Mouse (Mus musculus) limb, embryonic 13.5 days (tissue): ENCODE results near the gene Hs3st5. TPM values are rescaled to one million over a fixed set of nuclear protein-coding genes. Genes with fewer than 3 reads are reported as not detected.
"Not testable (repeated sequence)": the region's sequence is repeated elsewhere in the genome, so short reads cannot be mapped to it uniquely, and the experiment has no call there.

Experiments used
- ATAC-seq: fragments of 200-750 bp; cut with Nextera tagmentation; 2 replicates; pipeline ENCODE4 v1.8.0; 2017; ENCODE audit warnings: low read depth, moderate number of reproducible peaks, moderate TSS enrichment; ENCODE audit not compliant: low FRiP score
- H3K27ac ChIP-seq: fragments of 300-500 bp; sonication (generic); 2 replicates; pipeline ENCODE4 v1.5.1; 2015; ENCODE audit warnings: inconsistent platforms, mild to moderate bottlenecking, moderate library complexity
- H3K27me3 ChIP-seq: fragments of 300-500 bp; sonication (generic); 2 replicates; pipeline ENCODE4 v1.6.1; 2015; ENCODE audit warnings: mild to moderate bottlenecking, inconsistent platforms
- H3K36me3 ChIP-seq: fragments of 300-500 bp; sonication (generic); 2 replicates; pipeline ENCODE4 v1.6.1; 2015; ENCODE audit warnings: inconsistent platforms, mild to moderate bottlenecking, moderate library complexity
- H3K4me1 ChIP-seq: fragments of 300-500 bp; sonication (generic); 2 replicates; pipeline ENCODE4 v1.6.1; 2015; ENCODE audit warnings: inconsistent platforms
- H3K4me2 ChIP-seq: fragments of 300-500 bp; sonication (generic); replicated peaks from 2 replicates; pipeline ENCODE4 v1.6.1; 2015; ENCODE audit warnings: inconsistent platforms, mild to moderate bottlenecking, moderate library complexity
- H3K4me3 ChIP-seq: fragments of 300-500 bp; sonication (generic); 2 replicates; pipeline ENCODE4 v1.5.1; 2015; ENCODE audit warnings: moderate library complexity, mild to moderate bottlenecking, inconsistent platforms
- H3K9ac ChIP-seq: fragments of 300-500 bp; sonication (generic); 2 replicates; pipeline ENCODE4 v1.6.1; 2015; ENCODE audit warnings: mild to moderate bottlenecking, inconsistent platforms
- H3K9me3 ChIP-seq: fragments of 300-500 bp; sonication (generic); 2 replicates; pipeline ENCODE4 v1.6.1; 2016; ENCODE audit warnings: inconsistent platforms
- WGBS: fragments of 180-500 bp; shearing (Covaris S2); methylation state at CpG from one replicate; pipeline ENCODE4 v1.1.7; 2015; 5-methylcytosine and 5-hydroxymethylcytosine counted together
- polyA plus RNA-seq: library from polyadenylated mRNA; unstranded; fragments of >200 nt; fragmentation: Nextera tagmentation; extraction: Ambion mirVana; gene quantifications from 2 replicates; pipeline ENCODE4 v1.2.1, GENCODE M21; 2015

Gene Hs3st5
- polyA plus RNA-seq, 1 experiment from 2014 or later = 1.5 TPM

- Histone ChIP-seq H3K9ac (peak overlapping the region; percentile 32; the same call in 1 of the 2 replicates), H3K4me1 (peaks cover 18% of the 10 kb centered on the region), H3K4me2 (peak overlapping the region; percentile 99), H3K9me3 (no peaks in the 10 kb centered on the region), H3K36me3 (no peaks in the 10 kb centered on the region), H3K27ac (no peak overlapping the region), H3K4me3 (peak overlapping the region; percentile 68), H3K27me3 (peaks cover 60% of the 10 kb centered on the region)
- ATAC-seq = no peak
- 0% methylated on average over 18 of the region's 18 CpGs for WGBS
Measured at GRCm38 (mm10) chr10:36507991-36508546, 1.5 kb downstream of the Hs3st5 start.

DNA sequence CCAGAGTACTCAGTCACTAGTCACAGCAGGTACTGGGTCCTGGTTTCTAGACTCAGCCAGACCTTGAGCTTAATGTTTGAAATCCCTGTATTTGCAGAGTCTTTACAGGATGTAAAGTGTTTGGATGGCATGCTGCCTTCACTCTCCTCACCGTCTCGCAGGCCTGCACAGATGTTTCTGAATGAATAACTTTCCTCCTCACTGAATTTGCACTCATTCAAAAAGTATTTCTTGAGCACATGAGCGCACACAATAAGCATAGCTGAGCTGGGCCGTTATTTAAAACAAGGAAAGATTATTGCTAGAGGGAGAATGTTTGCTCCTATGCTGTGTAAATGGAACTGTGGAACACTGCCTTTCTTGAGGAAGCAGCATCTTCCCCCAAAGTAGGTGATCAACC lies 2.9 kb downstream of the Hs3st5 start:
- H3K4me1 ChIP-seq = peaks cover 18% of the 10 kb centered on the region
- no peaks in the 10 kb centered on the region for H3K36me3 ChIP-seq
- ATAC-seq = no peak
- peaks cover 52% of the 10 kb centered on the region for H3K27me3 ChIP-seq
- H3K9ac ChIP-seq = no peak overlapping the region
- H3K27ac ChIP-seq = no peak overlapping the region
- 62% methylated on average over 4 of the region's 4 CpGs for WGBS
- no peak overlapping the region for H3K4me3 ChIP-seq
- H3K4me2 ChIP-seq = no peak overlapping the region
- no peaks in the 10 kb centered on the region for H3K9me3 ChIP-seq

DNA sequence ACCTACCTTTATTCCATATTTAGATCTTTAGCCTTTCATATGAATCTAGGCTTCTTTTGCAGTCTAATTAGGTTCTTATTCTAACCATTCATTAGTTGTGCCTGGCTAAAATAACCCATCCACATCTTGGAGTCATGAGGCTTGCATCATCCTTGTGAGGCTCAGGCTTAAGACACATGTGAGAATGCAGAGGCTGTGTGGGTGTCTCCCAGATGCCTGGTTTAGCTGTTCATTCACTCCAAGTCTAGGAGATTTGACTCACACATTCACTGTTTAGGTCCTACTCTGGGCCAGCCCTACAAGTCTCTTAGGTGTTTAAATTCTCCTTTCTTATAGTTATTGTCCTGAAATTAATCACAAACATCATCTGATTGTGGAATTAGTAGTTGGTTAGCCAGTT lies 17.3 kb downstream of the Hs3st5 start:
- H3K9ac ChIP-seq = no peak overlapping the region
- H3K27me3 ChIP-seq = no peaks in the 10 kb centered on the region
- no peak overlapping the region for H3K4me3 ChIP-seq
- no peak for ATAC-seq
- H3K36me3 ChIP-seq = no peaks in the 10 kb centered on the region
- no peaks in the 10 kb centered on the region for H3K4me1 ChIP-seq
- H3K27ac ChIP-seq = no peak overlapping the region
- H3K9me3 ChIP-seq = no peaks in the 10 kb centered on the region
- H3K4me2 ChIP-seq = no peak overlapping the region

- no peaks in the 10 kb centered on the region for H3K36me3 ChIP-seq
- no peak overlapping the region for H3K4me2 ChIP-seq
- no peak overlapping the region for H3K27ac ChIP-seq
- no peaks in the 10 kb centered on the region for H3K27me3 ChIP-seq
- H3K4me1 ChIP-seq = no peaks in the 10 kb centered on the region
- no peak for ATAC-seq
- no peak overlapping the region for H3K4me3 ChIP-seq
- 86% methylated on average over 4 of the region's 4 CpGs for WGBS
- no peak overlapping the region for H3K9ac ChIP-seq
- H3K9me3 ChIP-seq = no peaks in the 10 kb centered on the region
Measured at GRCm38 (mm10) chr10:36533633-36534335, 27.2 kb downstream of the Hs3st5 start.

DNA sequence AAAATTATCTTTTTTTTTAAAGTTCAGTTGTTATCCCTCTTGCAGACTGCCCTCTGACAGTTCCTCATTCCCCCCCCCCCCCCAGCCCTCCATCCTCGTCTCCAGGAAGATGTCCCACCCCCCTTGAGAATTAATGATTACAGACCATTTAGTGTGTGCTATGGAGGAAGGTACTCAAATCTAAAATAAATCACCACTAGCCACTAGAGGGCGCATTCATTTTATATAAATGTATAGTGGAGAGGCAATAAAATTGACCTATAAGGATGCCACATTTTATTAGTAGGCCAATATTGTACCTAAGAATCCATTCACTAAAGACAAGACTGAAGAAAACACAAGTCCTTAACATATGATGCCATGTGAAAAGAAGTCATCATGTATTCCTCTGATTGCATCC lies 40.0 kb downstream of the Hs3st5 start:
- no peak overlapping the region for H3K4me2 ChIP-seq
- H3K9ac ChIP-seq = no peak overlapping the region
- no peaks in the 10 kb centered on the region for H3K27me3 ChIP-seq
- no peaks in the 10 kb centered on the region for H3K9me3 ChIP-seq
- 40% methylated on average over 2 of the region's 2 CpGs for WGBS
- ATAC-seq = no peak
- H3K4me1 ChIP-seq = no peaks in the 10 kb centered on the region
- H3K4me3 ChIP-seq = no peak overlapping the region
- H3K36me3 ChIP-seq = no peaks in the 10 kb centered on the region
- H3K27ac ChIP-seq = no peak overlapping the region

DNA sequence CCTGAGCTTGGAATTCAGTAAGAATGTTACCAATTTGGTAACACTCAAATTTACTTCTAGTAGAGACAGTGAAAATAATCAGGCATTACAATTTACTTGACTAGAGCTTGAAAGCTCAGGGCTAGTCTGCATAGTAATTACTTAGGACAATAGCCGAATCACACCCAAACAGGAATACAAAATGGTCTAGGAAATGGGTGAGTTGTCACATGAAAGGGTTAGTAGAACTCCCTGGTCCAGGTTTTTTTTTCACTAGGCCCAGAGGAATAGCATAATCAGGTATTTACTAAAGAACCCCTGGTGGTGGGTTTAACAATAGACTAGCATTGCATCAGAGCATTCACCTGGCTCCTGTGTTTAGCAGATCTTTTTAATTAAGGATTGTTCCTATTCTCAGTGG lies 41.1 kb downstream of the Hs3st5 start:
- H3K36me3 ChIP-seq, H3K27ac ChIP-seq, H3K27me3 ChIP-seq, ATAC-seq, H3K9me3 ChIP-seq, H3K4me1 ChIP-seq, H3K4me3 ChIP-seq, H3K4me2 ChIP-seq, H3K9ac ChIP-seq: not testable (repeated sequence)
- WGBS = 78% methylated on average over 1 of the region's 1 CpGs

GRCm38 (mm10) chr10:36554057-36554456 lies 47.4 kb downstream of the Hs3st5 start:
- Histone ChIP-seq H3K27me3 (no peaks in the 10 kb centered on the region), H3K9me3 (no peaks in the 10 kb centered on the region), H3K36me3 (no peaks in the 10 kb centered on the region), H3K4me2 (no peak overlapping the region), H3K4me3 (no peak overlapping the region), H3K4me1 (no peaks in the 10 kb centered on the region), H3K27ac (no peak overlapping the region), H3K9ac (no peak overlapping the region)
- ATAC-seq = no peak
- WGBS = 73% methylated on average over 4 of the region's 4 CpGs

- Histone ChIP-seq H3K36me3 (no peaks in the 10 kb centered on the region), H3K4me3 (no peak overlapping the region), H3K9ac (no peak overlapping the region), H3K4me2 (no peak overlapping the region), H3K27ac (no peak overlapping the region), H3K9me3 (no peaks in the 10 kb centered on the region), H3K4me1 (no peaks in the 10 kb centered on the region), H3K27me3 (no peaks in the 10 kb centered on the region)
- no peak for ATAC-seq
- 73% methylated on average over 6 of the region's 6 CpGs for WGBS
Measured at GRCm38 (mm10) chr10:36554941-36555888, 48.6 kb downstream of the Hs3st5 start.

DNA sequence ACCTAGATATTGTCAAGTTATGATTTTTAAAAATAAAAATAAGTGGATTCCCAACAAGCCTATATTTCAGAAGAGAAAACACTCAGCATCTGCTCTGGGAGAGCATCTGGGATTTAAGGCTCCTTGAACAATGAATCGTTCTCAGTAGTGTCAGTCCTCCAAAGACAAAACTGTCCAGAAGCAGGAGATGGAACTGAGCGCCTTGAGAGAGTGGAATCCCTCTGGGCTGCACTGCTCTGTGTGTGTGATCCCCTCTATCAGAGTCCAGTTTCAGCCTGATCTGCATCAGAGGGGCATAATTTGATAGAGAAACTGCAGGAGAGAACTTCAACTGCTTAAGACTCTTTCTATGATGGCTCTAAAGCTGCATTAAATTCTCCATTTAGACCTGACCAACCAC lies 49.5 kb downstream of the Hs3st5 start:
- H3K27me3 ChIP-seq = no peaks in the 10 kb centered on the region
- no peaks in the 10 kb centered on the region for H3K36me3 ChIP-seq
- 82% methylated on average over 2 of the region's 2 CpGs for WGBS
- no peak overlapping the region for H3K4me2 ChIP-seq
- no peak overlapping the region for H3K27ac ChIP-seq
- H3K9ac ChIP-seq = no peak overlapping the region
- no peaks in the 10 kb centered on the region for H3K9me3 ChIP-seq
- no peak for ATAC-seq
- H3K4me3 ChIP-seq = no peak overlapping the region
- no peaks in the 10 kb centered on the region for H3K4me1 ChIP-seq

DNA sequence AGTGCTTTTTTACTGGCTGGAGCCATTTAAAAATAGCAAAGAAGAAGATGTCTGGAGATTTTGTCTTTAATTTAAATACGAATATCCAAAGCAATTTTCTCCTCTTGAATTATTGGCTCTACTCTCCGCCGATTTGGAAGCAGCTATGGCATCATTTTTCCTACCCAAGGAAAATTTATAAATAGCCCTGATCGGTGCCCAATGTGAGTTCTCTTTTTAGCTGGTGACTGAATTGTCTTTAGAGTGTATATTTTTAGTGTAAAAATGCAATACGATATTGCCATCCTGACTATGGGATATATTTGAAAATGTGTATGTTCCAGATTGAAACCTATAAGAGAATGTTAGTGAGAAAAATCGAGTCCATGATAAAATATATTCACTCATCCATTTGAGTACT lies 51.1 kb downstream of the Hs3st5 start:
- Histone ChIP-seq H3K27me3 (no peaks in the 10 kb centered on the region), H3K4me3 (no peak overlapping the region), H3K4me2 (no peak overlapping the region), H3K9ac (no peak overlapping the region), H3K27ac (no peak overlapping the region), H3K36me3 (no peaks in the 10 kb centered on the region), H3K9me3 (no peaks in the 10 kb centered on the region), H3K4me1 (no peaks in the 10 kb centered on the region)
- no peak for ATAC-seq
- 86% methylated on average over 6 of the region's 6 CpGs for WGBS

DNA sequence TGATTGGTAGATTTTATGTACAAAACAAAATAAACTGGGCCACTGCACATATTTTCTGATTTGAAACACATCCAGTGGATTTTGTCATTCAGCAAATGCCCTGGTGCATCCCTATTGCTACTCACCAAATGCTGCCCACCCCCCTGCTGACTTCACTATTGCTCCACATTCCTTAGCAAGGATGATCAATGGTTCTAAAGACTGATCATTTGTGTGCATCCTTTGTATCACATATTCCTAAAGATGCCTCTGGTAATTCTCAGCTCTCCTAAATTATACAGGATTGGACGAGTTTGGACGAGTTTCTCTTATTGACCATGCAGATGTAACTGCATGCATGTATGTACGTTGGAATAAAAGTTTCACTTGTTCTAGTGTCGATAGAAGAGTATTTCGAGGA lies 52.1 kb downstream of the Hs3st5 start:
- Histone ChIP-seq H3K9ac (no peak overlapping the region), H3K36me3 (no peaks in the 10 kb centered on the region), H3K27ac (no peak overlapping the region), H3K4me3 (no peak overlapping the region), H3K27me3 (no peaks in the 10 kb centered on the region), H3K4me1 (no peaks in the 10 kb centered on the region), H3K4me2 (no peak overlapping the region), H3K9me3 (no peaks in the 10 kb centered on the region)
- 88% methylated on average over 5 of the region's 5 CpGs for WGBS
- no peak for ATAC-seq

GRCm38 (mm10) chr10:36567258-36567657 lies 60.6 kb downstream of the Hs3st5 start:
- no peak overlapping the region for H3K9ac ChIP-seq
- 26% methylated on average over 2 of the region's 2 CpGs for WGBS

More at GRCm38 (mm10) chr10:36567258-36567657, 60.6 kb downstream of the Hs3st5 start:
- Histone ChIP-seq H3K4me3 (no peak overlapping the region), H3K4me1 (peaks cover 8% of the 10 kb centered on the region; the same call in 1 of the 2 replicates), H3K27ac (no peak overlapping the region), H3K36me3 (no peaks in the 10 kb centered on the region), H3K4me2 (no peak overlapping the region), H3K27me3 (no peaks in the 10 kb centered on the region), H3K9me3 (no peaks in the 10 kb centered on the region)
- no peak for ATAC-seq
